Mouse (Mus musculus) R1 (cell line): ENCODE data around the gene Gm20388.
A peak's percentile ranks its signal among the peaks of the same experiment; 100 is the strongest.

Experiments
- DNase-seq: peaks from one replicate; pipeline ENCODE4 v3.0.0-alpha.2; 2018; ENCODE audit warnings: low read depth, low spot score

Gm20388 gene

GRCm38 (mm10) chr8:120581329-120581728 is 670.7 kb downstream of the Gm20388 start:
- no peak for DNase-seq

- DNase-seq, result no peak
These were observed 671.2 kb downstream of the Gm20388 start for GRCm38 (mm10) chr8:120581811-120582210.

GRCm38 (mm10) chr8:120585521-120585920 is 674.9 kb downstream of the Gm20388 start:
- DNase-seq, result no peak

GRCm38 (mm10) chr8:120588908-120589771 is 678.5 kb downstream of the Gm20388 start, which contains the start of gene Gins2:
Gene Gins2 (minus strand): TSS chr8:120589304.
- DNase-seq, result peak; percentile 100

- no peak for DNase-seq
These were observed 679.3 kb downstream of the Gm20388 start for GRCm38 (mm10) chr8:120589921-120590320.

- no peak for DNase-seq
These were observed 681.1 kb downstream of the Gm20388 start for GRCm38 (mm10) chr8:120591587-120592292.

GRCm38 (mm10) chr8:120594571-120594970 is 683.9 kb downstream of the Gm20388 start:
- peak; percentile 85 for DNase-seq

- peak; percentile 82 for DNase-seq
These were observed 685.3 kb downstream of the Gm20388 start for GRCm38 (mm10) chr8:120595963-120596362.

- DNase-seq, result no peak
These were observed 687.9 kb downstream of the Gm20388 start for GRCm38 (mm10) chr8:120598579-120598978.

- DNase-seq, result peak; percentile 82
These were observed 688.9 kb downstream of the Gm20388 start for GRCm38 (mm10) chr8:120599504-120599903.

- peak; percentile 90 for DNase-seq
These were observed 692.0 kb downstream of the Gm20388 start for GRCm38 (mm10) chr8:120602672-120603071.

GRCm38 (mm10) chr8:120607460-120607859 is 696.8 kb downstream of the Gm20388 start:
- peak; percentile 65 for DNase-seq

GRCm38 (mm10) chr8:120607885-120608284 is 697.2 kb downstream of the Gm20388 start:
- DNase-seq, result peak; percentile 81

GRCm38 (mm10) chr8:120610824-120611223 is 700.2 kb downstream of the Gm20388 start:
- DNase-seq, result no peak

- no peak for DNase-seq
These were observed 703.9 kb downstream of the Gm20388 start for GRCm38 (mm10) chr8:120614491-120614890.

GRCm38 (mm10) chr8:120616663-120617626 is 706.3 kb downstream of the Gm20388 start:
- DNase-seq, result no peak

GRCm38 (mm10) chr8:120618110-120618509 is 707.5 kb downstream of the Gm20388 start:
- DNase-seq, result peak; percentile 94

- DNase-seq, result no peak
These were observed 708.9 kb downstream of the Gm20388 start for GRCm38 (mm10) chr8:120619235-120620180.

- no peak for DNase-seq
These were observed 709.8 kb downstream of the Gm20388 start for GRCm38 (mm10) chr8:120620441-120620840.

GRCm38 (mm10) chr8:120622161-120622560 is 711.5 kb downstream of the Gm20388 start:
- peak; percentile 47 for DNase-seq
